Mouse (Mus musculus): ENCODE measurements around the gene Col4a2.

Gene Col4a2

DNA sequence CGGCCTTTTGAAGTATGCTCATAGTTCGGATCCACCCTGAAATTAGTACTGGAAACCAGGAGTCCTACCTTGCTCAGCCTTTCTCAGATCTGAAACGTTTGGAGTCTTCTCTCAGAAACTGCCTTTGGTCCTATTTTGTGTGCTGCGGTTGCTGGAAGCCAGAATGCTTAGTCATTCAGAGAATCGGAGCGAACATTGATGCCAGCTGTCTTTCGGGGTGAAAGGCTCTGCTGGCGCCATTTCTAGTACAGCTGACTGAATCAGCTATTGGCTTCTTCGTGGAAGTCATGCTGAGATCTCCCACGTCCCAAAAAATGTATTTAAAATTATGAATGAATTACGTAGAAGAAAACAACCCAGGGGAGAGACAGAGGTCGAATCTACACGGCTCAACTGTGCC is 105.2 kb downstream of the Col4a2 start:
- peak; percentile 92 for DNase-seq (ENCODE audit: low read depth)

GRCm38 (mm10) chr8:11419232-11419631 is 106.6 kb downstream of the Col4a2 start:
- peak; percentile 85 for DNase-seq (ENCODE audit: low read depth)

DNA sequence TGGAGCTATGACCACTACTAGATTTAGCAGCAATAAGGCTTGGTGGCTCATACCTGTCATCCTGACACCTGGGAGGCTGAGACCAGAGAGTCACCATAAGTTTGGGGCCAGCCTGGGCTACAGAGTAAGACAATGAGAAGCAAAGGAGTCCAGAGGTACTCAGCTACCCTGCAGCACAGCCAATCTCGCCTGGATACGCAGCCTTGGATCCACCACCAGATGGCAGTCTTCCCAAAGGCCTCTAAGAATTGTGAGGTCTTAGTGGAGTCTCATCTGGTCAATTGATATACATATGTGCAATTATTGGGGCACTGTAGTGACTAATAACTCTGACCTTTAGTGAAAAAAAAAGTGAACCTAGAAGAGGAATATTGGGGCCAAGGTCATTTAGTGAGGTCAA is 107.0 kb downstream of the Col4a2 start:
- peak; percentile 39 for DNase-seq (ENCODE audit: low read depth)

DNA sequence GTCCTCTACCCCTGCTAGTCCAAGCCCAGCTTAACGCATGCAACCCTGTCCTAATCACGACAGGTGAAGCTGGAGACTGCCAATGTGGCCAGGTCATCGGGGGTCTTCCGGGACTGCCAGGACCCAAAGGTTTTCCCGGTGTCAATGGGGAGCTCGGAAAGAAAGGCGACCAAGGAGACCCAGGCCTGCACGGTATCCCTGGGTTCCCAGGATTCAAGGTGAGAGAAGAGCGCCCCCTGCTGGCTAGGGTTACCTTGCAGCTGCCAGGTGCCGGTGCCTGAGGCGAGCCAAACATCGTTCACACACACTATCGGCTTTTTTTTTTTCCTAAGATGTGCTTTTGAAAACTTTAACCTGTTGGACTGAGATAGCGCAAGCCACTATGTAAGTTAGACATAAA is 108.5 kb downstream of the Col4a2 start:
- DNase-seq (ENCODE audit: low read depth): no peak

DNA sequence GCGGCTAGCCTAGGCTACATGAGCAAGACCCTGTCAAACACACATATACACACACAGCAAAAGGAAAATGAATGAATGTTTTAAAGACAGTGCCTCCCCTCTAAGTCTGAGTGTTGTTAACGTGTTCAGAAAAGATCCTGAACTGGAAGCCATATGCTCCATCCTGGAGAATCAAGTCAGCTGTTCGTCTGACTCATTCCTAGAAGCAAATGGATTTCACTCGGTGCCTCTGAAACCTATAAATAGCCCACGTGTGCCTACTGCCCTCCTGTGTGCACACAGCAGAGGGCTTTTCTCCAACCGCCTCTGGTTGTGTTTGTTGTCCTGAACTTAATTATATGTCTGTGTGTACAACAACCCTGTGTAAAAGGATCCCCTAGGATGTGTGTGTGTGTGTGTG is 109.4 kb downstream of the Col4a2 start:
- no peak for DNase-seq (ENCODE audit: low read depth)

DNA sequence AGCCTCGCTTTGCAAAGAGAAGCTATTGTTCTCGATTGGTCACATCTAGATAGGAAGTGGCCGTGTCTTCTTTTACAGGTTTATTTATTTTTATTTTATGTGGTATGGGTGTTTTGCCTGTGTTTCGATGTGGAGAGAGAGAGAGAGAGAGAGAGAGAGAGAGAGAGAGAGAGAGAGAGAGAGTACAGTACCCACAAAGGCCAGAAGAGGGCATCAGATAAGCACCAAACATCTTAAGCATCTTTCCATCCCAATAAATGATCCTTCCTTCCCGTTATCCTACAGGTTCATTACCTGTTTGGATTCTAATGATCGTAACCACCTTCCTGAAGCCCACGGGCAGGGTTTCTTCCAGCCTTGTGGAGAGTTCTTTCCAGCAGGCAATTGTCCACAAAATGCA is 110.5 kb downstream of the Col4a2 start:
- no peak for DNase-seq (ENCODE audit: low read depth)

- no peak for DNase-seq (ENCODE audit: low read depth)
Measured at GRCm38 (mm10) chr8:11430688-11431087, 118.1 kb downstream of the Col4a2 start.

DNA sequence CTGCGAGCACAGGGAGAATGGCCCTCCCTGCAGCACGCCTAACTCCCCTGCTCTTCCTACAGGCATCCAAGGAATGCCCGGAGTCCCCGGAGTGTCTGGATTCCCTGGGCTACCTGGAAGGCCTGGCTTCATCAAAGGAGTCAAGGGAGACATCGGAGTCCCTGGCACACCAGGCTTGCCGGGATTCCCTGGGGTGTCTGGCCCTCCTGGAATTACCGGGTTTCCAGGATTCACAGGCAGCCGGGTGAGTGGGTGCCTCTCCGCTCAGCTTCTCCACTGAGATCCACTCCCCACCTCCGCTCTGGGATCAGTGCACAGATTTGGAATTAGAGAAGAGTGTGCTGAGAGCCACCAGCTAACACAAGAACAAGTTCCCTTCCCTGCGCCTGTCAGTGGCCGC is 125.3 kb downstream of the Col4a2 start:
- DNase-seq (ENCODE audit: low read depth): no peak

GRCm38 (mm10) chr8:11441291-11441690 is 128.7 kb downstream of the Col4a2 start:
- DNase-seq (ENCODE audit: low read depth): no peak

DNA sequence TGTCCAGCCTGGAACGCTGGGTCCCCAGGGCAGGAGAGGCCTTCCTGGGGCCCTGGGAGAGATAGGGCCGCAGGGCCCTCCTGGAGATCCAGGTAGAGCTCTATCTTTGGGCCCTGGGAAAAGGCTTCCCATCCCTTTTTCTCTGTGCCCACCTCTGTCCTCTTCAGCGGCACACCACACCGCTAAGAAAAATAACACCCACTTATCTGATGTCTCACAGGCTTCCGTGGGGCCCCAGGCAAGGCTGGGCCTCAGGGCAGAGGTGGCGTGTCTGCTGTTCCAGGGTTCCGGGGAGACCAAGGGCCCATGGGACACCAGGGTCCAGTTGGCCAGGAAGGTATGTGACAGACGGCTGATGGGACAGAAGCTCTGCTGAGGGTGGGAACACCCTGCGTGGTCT is 131.0 kb downstream of the Col4a2 start:
- DNase-seq (ENCODE audit: low read depth): no peak

DNA sequence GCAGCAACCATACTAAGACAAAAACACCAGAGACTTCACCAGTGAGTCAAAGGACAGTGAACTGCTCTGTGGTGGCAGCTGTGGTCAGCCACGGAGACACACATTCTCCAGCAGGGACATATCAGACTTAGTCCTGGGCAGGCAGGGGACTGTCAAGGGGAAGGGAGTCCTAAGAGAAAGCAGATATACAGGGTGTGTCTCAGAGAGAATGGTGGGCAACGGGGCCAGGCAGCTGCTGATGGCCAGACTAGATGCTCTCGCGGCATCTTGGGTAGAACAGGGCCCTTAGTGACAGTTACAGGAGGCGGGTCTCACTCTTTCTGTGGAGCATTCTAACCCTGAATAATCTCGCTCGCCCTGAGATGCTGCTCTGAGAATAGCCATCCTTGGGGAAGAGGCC is 131.6 kb downstream of the Col4a2 start:
- DNase-seq (ENCODE audit: low read depth): no peak

GRCm38 (mm10) chr8:11445790-11446189 is 133.2 kb downstream of the Col4a2 start:
- no peak for DNase-seq (ENCODE audit: low read depth)

DNA sequence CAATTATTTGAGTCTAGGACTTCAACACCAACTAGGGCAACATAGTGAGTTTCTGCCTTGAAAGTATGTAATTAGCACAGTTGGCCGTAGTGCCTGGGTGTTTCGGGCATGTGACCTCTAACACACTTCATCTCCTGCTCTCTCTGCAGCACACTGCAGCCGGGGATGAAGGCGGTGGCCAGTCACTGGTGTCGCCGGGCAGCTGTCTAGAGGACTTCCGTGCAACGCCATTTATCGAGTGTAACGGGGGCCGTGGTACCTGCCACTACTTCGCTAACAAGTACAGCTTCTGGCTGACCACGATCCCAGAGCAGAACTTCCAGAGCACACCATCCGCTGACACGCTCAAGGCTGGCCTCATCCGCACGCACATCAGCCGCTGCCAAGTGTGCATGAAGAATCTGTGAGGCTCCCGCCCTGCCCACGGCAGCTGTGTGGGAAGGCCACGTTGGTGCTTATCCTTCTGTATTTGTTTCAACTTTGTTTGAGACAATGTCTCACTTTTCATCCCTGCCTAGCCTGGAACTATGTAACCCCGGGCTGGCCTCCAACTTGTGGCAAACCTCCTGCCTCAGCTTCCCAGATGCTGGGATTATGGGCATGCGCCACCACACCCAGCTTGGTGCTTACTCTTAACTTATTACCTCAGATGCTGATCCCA is 135.4 kb downstream of the Col4a2 start:
- DNase-seq (ENCODE audit: low read depth): no peak

DNA sequence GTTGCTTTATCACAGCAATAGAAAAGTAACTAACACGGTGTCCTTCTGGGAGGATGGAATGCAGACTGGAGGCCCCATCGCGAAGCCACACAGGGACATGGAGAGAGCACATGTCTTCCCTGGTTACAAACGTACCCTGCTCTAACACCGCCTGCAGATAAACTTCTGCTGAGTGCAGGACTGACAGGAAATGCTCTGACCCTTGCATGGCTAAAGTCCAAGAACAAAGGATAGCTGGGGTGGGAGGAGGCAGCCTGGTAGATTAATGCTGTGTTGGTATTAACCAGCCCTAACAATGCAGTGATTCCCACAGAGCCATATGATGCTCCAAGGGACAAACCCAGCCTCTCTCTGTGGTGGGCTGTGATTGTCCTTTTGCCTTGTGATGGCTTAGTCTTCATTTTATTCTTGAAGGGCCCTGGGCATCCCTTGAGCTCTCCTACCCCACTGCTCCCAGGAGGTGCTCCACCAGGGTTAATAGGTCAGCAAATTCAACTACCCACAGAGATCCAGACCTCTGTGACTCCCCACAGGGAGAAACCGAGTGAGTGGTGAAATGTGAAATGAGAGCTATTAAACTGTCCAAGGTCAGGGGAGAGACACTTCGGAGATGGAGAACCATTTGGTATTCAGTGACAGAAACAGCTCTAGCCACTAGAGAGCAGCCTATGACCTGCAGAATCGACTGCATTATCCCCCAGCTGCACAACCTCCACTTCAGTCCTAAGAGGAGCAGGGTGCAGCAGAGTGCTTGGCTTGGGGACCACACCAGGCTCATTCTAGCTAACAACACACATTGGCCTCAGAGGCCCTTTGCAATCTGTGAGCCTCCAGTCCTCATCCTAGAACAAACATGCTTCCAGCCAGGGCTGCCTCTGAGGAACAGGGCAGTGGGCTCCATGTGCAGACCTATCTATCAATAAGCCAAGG is 137.8 kb downstream of the Col4a2 start:
- DNase-seq (ENCODE audit: low read depth): no peak

DNA sequence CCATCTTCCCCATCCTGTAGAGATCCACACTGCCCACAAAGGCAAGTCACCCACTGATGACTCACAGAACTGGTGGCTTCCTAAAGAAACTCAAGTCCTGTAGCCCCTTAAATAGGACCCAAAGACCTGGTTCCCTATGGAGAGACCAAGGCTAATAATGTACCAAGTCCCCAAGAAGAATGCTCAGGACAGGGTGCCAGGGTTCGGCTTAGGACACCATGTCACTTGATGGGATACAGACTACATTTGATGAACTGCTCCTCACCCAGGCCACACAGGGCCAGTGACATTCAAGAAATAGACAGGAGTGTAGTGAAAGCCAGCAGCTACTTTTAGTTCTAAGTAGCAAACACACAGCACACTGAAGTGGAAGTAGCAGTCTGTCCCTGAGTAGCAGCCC is 139.5 kb downstream of the Col4a2 start:
- DNase-seq (ENCODE audit: low read depth): no peak

GRCm38 (mm10) chr8:11452559-11452958 is 140.0 kb downstream of the Col4a2 start:
- no peak for DNase-seq (ENCODE audit: low read depth)

GRCm38 (mm10) chr8:11452974-11453373 is 140.4 kb downstream of the Col4a2 start:
- DNase-seq (ENCODE audit: low read depth): peak; percentile 69

GRCm38 (mm10) chr8:11454228-11454627 is 141.6 kb downstream of the Col4a2 start:
- no peak for DNase-seq (ENCODE audit: low read depth)

DNA sequence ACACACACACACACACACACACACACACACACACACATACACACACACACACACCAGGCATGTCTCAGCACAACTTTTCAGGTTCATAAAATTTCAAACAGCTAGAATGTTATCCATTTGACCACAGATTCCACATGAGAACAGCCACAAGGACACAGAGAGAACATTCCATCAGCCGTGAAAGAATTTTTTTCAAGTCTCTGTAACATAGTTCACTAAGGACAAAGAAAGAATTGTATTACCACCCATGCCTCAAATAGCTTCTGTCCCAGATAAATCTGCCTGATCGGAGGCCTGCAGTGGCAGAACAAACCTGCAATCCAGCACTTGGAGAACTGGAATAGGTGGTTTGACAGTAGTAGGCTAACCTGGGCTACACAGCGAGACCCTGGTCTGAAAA is 144.7 kb downstream of the Col4a2 start:
- DNase-seq (ENCODE audit: low read depth): no peak

DNA sequence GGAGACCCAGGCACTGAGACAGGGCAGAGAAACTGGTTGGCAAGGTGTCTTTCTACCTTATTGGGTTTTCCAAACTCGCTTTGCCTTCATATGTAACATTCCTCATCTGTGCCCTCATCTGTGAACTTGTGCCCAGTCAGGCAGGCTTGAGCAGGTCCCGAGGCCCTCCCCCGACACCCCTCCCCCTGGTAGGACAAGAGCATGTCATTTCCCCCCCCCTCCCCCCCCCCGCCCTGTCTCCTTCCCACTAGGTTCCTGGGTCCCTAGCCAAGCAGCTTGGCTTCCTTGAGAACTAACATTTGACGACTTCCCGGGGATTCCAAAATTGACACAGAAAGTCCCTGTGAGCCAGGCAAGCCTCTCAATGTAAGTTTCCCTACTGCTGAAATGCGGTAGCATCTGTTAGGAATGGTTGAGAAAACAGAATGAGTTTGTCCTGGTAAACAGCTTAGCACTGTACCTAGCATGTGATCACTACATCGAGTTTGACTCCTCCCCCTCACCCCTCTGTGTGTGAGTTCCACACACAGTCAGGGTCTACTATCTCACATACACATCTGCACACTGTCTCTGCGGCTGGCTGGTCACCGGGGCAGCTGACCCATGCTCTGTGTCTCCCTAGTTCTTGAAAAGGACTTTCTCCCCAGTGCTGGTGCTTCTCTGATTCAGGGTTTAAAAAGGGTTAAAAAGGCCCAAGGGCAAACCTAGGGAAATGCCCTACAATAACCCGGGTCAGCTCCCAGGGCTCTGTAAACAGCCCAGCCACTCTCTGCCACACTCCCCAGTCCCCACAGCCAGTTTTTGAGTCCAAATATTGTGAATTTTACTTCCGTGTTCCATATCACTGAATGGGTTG is 145.6 kb downstream of the Col4a2 start:
- DNase-seq (ENCODE audit: low read depth): no peak

DNA sequence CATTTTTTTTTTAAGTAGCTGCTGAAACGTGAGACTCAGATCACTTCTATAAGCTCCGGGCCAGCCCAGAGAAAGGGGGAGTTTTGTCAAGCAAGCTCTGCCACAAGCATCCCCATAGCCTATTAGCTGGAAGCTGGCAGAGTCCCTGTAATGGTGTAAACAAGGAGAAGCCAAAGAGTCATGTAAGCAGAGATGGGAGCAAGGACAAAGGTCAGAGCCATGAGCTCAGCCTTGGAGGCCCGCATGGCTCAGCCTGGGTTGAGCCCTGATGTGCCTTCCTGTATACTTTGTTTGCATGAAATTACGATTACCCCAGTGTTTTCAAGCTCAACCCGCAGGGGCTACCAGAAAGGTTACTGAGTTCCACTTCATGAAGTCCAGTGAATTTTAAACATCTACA is 146.4 kb downstream of the Col4a2 start:
- no peak for DNase-seq (ENCODE audit: low read depth)

DNA sequence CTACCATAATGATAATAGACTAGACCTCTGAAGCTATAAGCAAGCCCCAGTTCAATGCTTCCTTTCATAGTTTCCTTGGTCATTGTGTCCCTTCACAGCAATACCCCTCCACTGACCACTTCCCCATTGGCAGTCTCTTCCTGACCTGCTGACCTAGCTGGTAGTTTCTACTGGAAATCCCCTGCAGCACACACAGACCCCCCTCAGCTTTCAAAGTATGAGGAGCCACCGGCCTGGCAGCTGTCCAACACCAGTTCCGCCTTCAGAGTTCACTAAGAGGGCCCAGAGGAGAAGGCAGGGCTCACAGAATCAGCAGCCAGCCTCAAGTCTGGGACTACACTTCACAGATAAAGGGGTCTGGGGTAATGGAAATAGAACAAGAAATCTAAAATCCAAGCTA is 148.3 kb downstream of the Col4a2 start:
- DNase-seq (ENCODE audit: low read depth): no peak

DNA sequence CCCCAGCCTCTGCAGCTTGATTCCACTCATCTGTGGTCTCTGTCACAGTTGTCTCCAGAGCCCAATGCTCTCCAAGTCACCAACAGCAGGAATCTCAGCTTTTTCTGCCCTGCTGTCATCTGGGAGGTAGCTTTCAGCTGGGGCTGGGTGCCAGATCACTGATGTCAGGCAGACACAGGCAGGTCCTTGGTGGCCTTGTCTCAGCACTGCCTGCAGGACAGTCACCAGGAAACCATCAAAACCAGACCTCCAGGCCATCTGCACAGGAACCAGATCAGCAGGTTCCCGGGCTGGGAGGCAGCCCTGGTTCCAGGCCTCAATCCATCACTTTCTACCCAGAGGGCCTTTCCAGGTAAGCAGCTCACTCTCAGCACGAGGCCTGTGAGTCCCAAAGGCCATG is 149.2 kb downstream of the Col4a2 start:
- DNase-seq (ENCODE audit: low read depth): no peak
